Mouse (Mus musculus) CH12.LX (cell line): ENCODE results near the gene Mag.

Experiments
- CTCF ChIP-seq, 2 experiments: IDR thresholded peaks in 1 of 2; conservative IDR thresholded peaks in 1 of 2; 2 replicates each; pipeline ENCODE4 v1.5.1; 2011 to 2012; ENCODE audit warnings: low read depth in 2 of 2, low read length in 2 of 2, improper control_type of control experiment in 1 of 2, inconsistent platforms in 1 of 2, mild to moderate bottlenecking in 1 of 2, moderate library complexity in 1 of 2
- JUN ChIP-seq: IDR thresholded peaks from 2 replicates; pipeline ENCODE4 v1.6.1; 2011; ENCODE audit warnings: low read depth, mild to moderate bottlenecking, low read length, improper control_type of control experiment, moderate library complexity; ENCODE audit not compliant: insufficient read depth
- MXI1 ChIP-seq: IDR thresholded peaks from 2 replicates; pipeline ENCODE4 v1.6.1; 2011; ENCODE audit warnings: mild to moderate bottlenecking, low read depth, low read length, improper control_type of control experiment
- POLR2A ChIP-seq: IDR thresholded peaks from 2 replicates; pipeline ENCODE4 v1.6.1; 2011; ENCODE audit warnings: low read depth, mild to moderate bottlenecking, improper control_type of control experiment, low read length
- ZC3H11A ChIP-seq: IDR thresholded peaks from 2 replicates; pipeline ENCODE4 v1.6.1; 2012; ENCODE audit warnings: low read depth, mild to moderate bottlenecking, inconsistent platforms, low read length, improper control_type of control experiment
- ZNF384 ChIP-seq: IDR thresholded peaks from 2 replicates; pipeline ENCODE4 v1.6.1; 2012; ENCODE audit warnings: low read depth, low read length, improper control_type of control experiment, inconsistent platforms

- TF ChIP-seq POLR2A: no peak
- no peak for TF ChIP-seq MXI1
- no peak for TF ChIP-seq CTCF (conservative IDR thresholded peaks at IDR 0.05 in 1 of 2, IDR thresholded peaks at IDR 0.05 in 1 of 2; ENCODE audit: low read depth in 2 of 2, low read length in 2 of 2)
- TF ChIP-seq ZNF384: no peak
- no peak for TF ChIP-seq JUN
- no peak for TF ChIP-seq ZC3H11A
Observed at GRCm38 (mm10) chr7:30953459-30953858, 38.8 kb upstream of the Mag start.
